ENCODE assay signal across 9 mouse cellular contexts in the genomic region with DNA sequence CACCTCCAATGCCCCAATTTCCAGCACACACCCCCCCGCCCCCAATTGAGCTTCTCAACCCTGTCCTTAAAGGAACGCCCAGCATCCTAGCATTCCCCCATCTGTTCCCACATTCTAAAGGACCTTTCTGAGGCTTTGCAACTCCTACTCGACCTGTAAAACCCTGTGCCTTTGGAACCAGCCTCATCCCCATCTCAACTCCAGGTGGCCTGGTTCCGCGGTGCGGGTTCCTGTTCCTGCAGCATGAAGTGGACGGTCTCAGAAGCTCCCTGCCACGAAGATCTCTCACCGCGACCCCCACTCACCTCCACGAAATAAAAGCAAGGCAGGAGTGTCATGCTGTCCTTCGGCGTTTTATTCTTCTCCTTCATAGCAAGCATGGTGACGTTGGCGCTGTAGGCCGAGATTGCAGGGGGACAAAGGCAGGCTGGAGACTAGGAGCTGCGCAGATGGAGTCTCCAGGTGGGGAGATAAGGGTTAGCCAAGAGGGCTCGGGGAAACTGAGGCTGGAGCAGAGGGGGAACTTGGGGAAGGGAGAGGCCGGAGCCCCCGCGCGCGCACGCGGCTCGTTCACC. TPM values are rescaled to one million over a fixed set of nuclear protein-coding genes. Genes with fewer than 3 reads are reported as not detected.
DNase-seq lines count a peak whose midpoint lies in the region; ATAC-seq and TF ChIP-seq lines count a peak whose summit lies in the region.
"Had no signal": no experiment of that assay in that cellular context is flagged by ENCODE, and none has a peak within 500 bp of the region (broad histone marks: within the 10 kb centered on the region; RNA-seq: fewer than 3 reads in every experiment).

No protein-coding gene starts in this region.

- H3K9ac ChIP-seq in heart, embryonic 14.5 days (ENCODE audit: low read length), result peak overlapping the region; percentile 79
- peak overlapping the region; percentile 40; the same call in 1 of the 2 replicates for H3K9ac ChIP-seq in MEL (ENCODE audit: control insufficient read depth, low read depth, low read length, poor library complexity, severe bottlenecking)
- H3K9ac ChIP-seq in forebrain, embryonic 15.5 days (replicated peaks), result peak overlapping the region; percentile 96
- H3K9ac ChIP-seq in liver, embryonic 16.5 days (ENCODE audit: low read depth, low read length), result peak overlapping the region; percentile 47

- no peaks in the 10 kb centered on the region for H3K79me2 ChIP-seq in MEL (ENCODE audit: control insufficient read depth, insufficient read depth, low read length, poor library complexity)

- H3K4me2 ChIP-seq in heart, embryonic 14.5 days (ENCODE audit: low read length), result peak overlapping the region; percentile 99
- H3K4me2 ChIP-seq in forebrain, embryonic 15.5 days (replicated peaks), result peak overlapping the region; percentile 69
- H3K4me2 ChIP-seq in liver, embryonic 16.5 days (ENCODE audit: low read depth, low read length), result peak overlapping the region; percentile 75

- peaks cover 0 to 7% of the 10 kb centered on the region in 2 experiments; a peak in 3 of 4 replicates for H3K4me1 ChIP-seq in heart, embryonic 14.5 days (ENCODE audit: control insufficient read depth in 2 of 2, insufficient read depth in 2 of 2, low read length in 2 of 2)
- H3K4me1 ChIP-seq in MEL (ENCODE audit: control insufficient read depth in 1 of 2, insufficient read depth in 2 of 2, low read length in 2 of 2), result peaks cover 6 to 16% of the 10 kb centered on the region in 2 experiments; a peak in 3 of 4 replicates
- H3K4me1 ChIP-seq in forebrain, embryonic 15.5 days, result peaks cover 54% of the 10 kb centered on the region
- peaks cover 18% of the 10 kb centered on the region for H3K4me1 ChIP-seq in liver, embryonic 16.5 days (ENCODE audit: control insufficient read depth, low read depth, low read length)

- TF ChIP-seq CTCF in MEL (IDR thresholded peaks at IDR 0.05 in 2 of 3, conservative IDR thresholded peaks at IDR 0.05 in 1 of 3; ENCODE audit: control insufficient read depth in 1 of 3, insufficient read depth in 1 of 3, low read depth in 2 of 3, low read length in 3 of 3, poor library complexity in 1 of 3, severe bottlenecking in 1 of 3), result no peak

- TF ChIP-seq EP300 in MEL (IDR thresholded peaks at IDR 0.05; ENCODE audit: low read depth in 1 of 2, low read length in 2 of 2), result no peak

- H3K9me3 ChIP-seq in heart, embryonic 14.5 days (ENCODE audit: control insufficient read depth, low read length), result no peaks in the 10 kb centered on the region
- no peaks in the 10 kb centered on the region for H3K9me3 ChIP-seq in MEL (replicated peaks; ENCODE audit: insufficient read depth, low read length)
- H3K9me3 ChIP-seq in forebrain, embryonic 15.5 days, result no peaks in the 10 kb centered on the region
- H3K9me3 ChIP-seq in liver, embryonic 16.5 days (replicated peaks; ENCODE audit: control insufficient read depth, low read length), result no peaks in the 10 kb centered on the region

- DNase-seq in heart, adult 9 months (ENCODE audit: low spot score in 2 of 2), result no peak
- DNase-seq in MEL (ENCODE audit: low read depth, low spot score), result no peak
- DNase-seq in spleen, postnatal 14 days (ENCODE audit: low spot score in 2 of 2), result no peak
- DNase-seq in frontal cortex, postnatal 10 days (ENCODE audit: low spot score in 2 of 2), result no peak
- no peak for DNase-seq in adrenal gland, adult 8-10 months

- H3K36me3 ChIP-seq in heart, embryonic 14.5 days (ENCODE audit: control insufficient read depth, insufficient read depth, low read length), result no peaks in the 10 kb centered on the region
- H3K36me3 ChIP-seq in MEL (ENCODE audit: control insufficient read depth in 1 of 2, insufficient read depth in 2 of 2, low read length in 2 of 2), result peaks cover 0 to 9% of the 10 kb centered on the region in 2 experiments; a peak in 2 of 4 replicates
- peaks cover 24% of the 10 kb centered on the region; the same call in 1 of the 2 replicates for H3K36me3 ChIP-seq in forebrain, embryonic 15.5 days
- no peaks in the 10 kb centered on the region for H3K36me3 ChIP-seq in liver, embryonic 16.5 days (ENCODE audit: control insufficient read depth, insufficient read depth)

- TF ChIP-seq POLR2A in MEL (IDR thresholded peaks at IDR 0.05; ENCODE audit: control insufficient read depth in 1 of 2, insufficient read depth in 1 of 2, low read depth in 1 of 2, low read length in 2 of 2, poor library complexity in 1 of 2), result no peak

- ATAC-seq in heart, embryonic 14.5 days (ENCODE audit: insufficient number of reproducible peaks, insufficient read depth, low FRiP score, low read depth), result no peak
- peak; percentile 51 for ATAC-seq in forebrain, embryonic 15.5 days (replicated peaks)
- ATAC-seq in liver, embryonic 16.5 days (ENCODE audit: low read depth), result no peak

- peaks cover 4% of the 10 kb centered on the region; the same call in 1 of the 2 replicates for H3K27me3 ChIP-seq in heart, embryonic 14.5 days (ENCODE audit: control insufficient read depth, insufficient read depth, low read length)
- no peaks in the 10 kb centered on the region for H3K27me3 ChIP-seq in MEL (ENCODE audit: control insufficient read depth in 1 of 2, insufficient read depth in 2 of 2, low read length in 2 of 2)
- no peaks in the 10 kb centered on the region for H3K27me3 ChIP-seq in forebrain, embryonic 15.5 days
- H3K27me3 ChIP-seq in liver, embryonic 16.5 days (ENCODE audit: control insufficient read depth, insufficient read depth, low read depth, low read length), result peaks cover 23% of the 10 kb centered on the region
- H3K27me3 ChIP-seq: Patski had no signal

- TF ChIP-seq RAD21 in MEL (IDR thresholded peaks at IDR 0.05; ENCODE audit: low read depth, low read length), result no peak

- peak overlapping the region; percentile 61 to 63 for H3K4me3 ChIP-seq in heart, embryonic 14.5 days (ENCODE audit: control insufficient read depth in 1 of 2, insufficient read depth in 1 of 2, low read depth in 1 of 2, low read length in 2 of 2)
- H3K4me3 ChIP-seq in MEL (ENCODE audit: control insufficient read depth in 1 of 2, insufficient read depth in 1 of 2, low read depth in 2 of 2, low read length in 2 of 2), result peak overlapping the region; percentile 23 to 31; a peak in 2 of 4 replicates
- H3K4me3 ChIP-seq in forebrain, embryonic 15.5 days, result peak overlapping the region; percentile 87
- peak overlapping the region; percentile 60 for H3K4me3 ChIP-seq in liver, embryonic 16.5 days (ENCODE audit: low read depth, low read length)

- no peak overlapping the region for H3K27ac ChIP-seq in heart, embryonic 14.5 days (replicated peaks in 1 of 2; ENCODE audit: control insufficient read depth in 1 of 2, insufficient read depth in 1 of 2, low read depth in 2 of 2, low read length in 2 of 2)
- H3K27ac ChIP-seq in MEL (ENCODE audit: control insufficient read depth, low read depth, low read length), result no peak overlapping the region
- H3K27ac ChIP-seq in forebrain, embryonic 15.5 days (replicated peaks), result peak overlapping the region; percentile 97
- no peak overlapping the region for H3K27ac ChIP-seq in liver, embryonic 16.5 days (ENCODE audit: low read length)

- WGBS in heart, embryonic 14.5 days, result 4% methylated on average over 26 of the region's 26 CpGs
- WGBS in forebrain, embryonic 15.5 days, result 1% methylated on average over 26 of the region's 26 CpGs
- 2% methylated on average over 26 of the region's 26 CpGs for WGBS in liver, embryonic 16.5 days (ENCODE audit: insufficient replicate concordance)

RNA-seq across cellular contexts. Expression of gene Prtn3, which starts 0.5 kb away (rescaled TPM):
- 1.4 and 2.0 TPM in 2 replicates for polyA plus RNA-seq in heart, embryonic 14.5 days (2014; fragmentation: Nextera tagmentation; extraction: Ambion mirVana)
- total RNA-seq in MEL (2012; rRNA removed), result 9.1 and 11.2 TPM in 2 replicates
- polyA plus RNA-seq in MEL (2012; ENCODE audit: insufficient read depth in 1 of 2, insufficient read length in 2 of 2, low read depth in 1 of 2, low replicate concordance in 2 of 2, missing spikeins in 1 of 2), result 10 to 100 TPM in 1 of 2 experiments, not detected in 1; 31.5 TPM
- 13.5 and 15.0 TPM in 2 replicates for polyA plus RNA-seq in forebrain, embryonic 15.5 days (2015; fragmentation: Nextera tagmentation; extraction: Ambion mirVana)
- 96.8 and 106 TPM in 2 replicates for polyA plus RNA-seq in liver, embryonic 16.5 days (2015; fragmentation: Nextera tagmentation; extraction: Ambion mirVana)
- total RNA-seq in adrenal gland, adult 8-10 months (2022), result under 1 TPM in 1 of 4 experiments, not detected in 3; 0.35 TPM

RNA-seq across cellular contexts. Expression of gene Plppr3, which starts 0.6 kb away (rescaled TPM):
- 6.9 and 9.4 TPM in 2 replicates for polyA plus RNA-seq in heart, embryonic 14.5 days (2014; fragmentation: Nextera tagmentation; extraction: Ambion mirVana)
- total RNA-seq in MEL (2012; rRNA removed), result 0.56 and 0.85 TPM in 2 replicates
- 1 to 10 TPM in 1 of 2 experiments, not detected in 1; 6.2 TPM for polyA plus RNA-seq in MEL (2012; ENCODE audit: insufficient read depth in 1 of 2, insufficient read length in 2 of 2, low read depth in 1 of 2, low replicate concordance in 2 of 2, missing spikeins in 1 of 2)
- 405 and 410 TPM in 2 replicates for polyA plus RNA-seq in forebrain, embryonic 15.5 days (2015; fragmentation: Nextera tagmentation; extraction: Ambion mirVana)
- 4.8 and 5.1 TPM in 2 replicates for polyA plus RNA-seq in liver, embryonic 16.5 days (2015; fragmentation: Nextera tagmentation; extraction: Ambion mirVana)
- 1 to 10 TPM; 1.7 to 4.3 (median 3.0) TPM for total RNA-seq in adrenal gland, adult 8-10 months (2022)

RNA-seq across cellular contexts. Expression of gene Elane, which starts 12.2 kb away (rescaled TPM):
- polyA plus RNA-seq in heart, embryonic 14.5 days (2014; fragmentation: Nextera tagmentation; extraction: Ambion mirVana), result 0.42 TPM in 1 of 2 replicates, not detected in the other
- total RNA-seq in MEL (2012; rRNA removed), result not detected in 2 replicates
- under 1 TPM in 1 of 2 experiments, not detected in 1; 0.07 TPM for polyA plus RNA-seq in MEL (2012; ENCODE audit: insufficient read depth in 1 of 2, insufficient read length in 2 of 2, low read depth in 1 of 2, low replicate concordance in 2 of 2, missing spikeins in 1 of 2)
- 0.19 TPM in 1 of 2 replicates, not detected in the other for polyA plus RNA-seq in forebrain, embryonic 15.5 days (2015; fragmentation: Nextera tagmentation; extraction: Ambion mirVana)
- 204 and 208 TPM in 2 replicates for polyA plus RNA-seq in liver, embryonic 16.5 days (2015; fragmentation: Nextera tagmentation; extraction: Ambion mirVana)
- not detected for total RNA-seq in adrenal gland, adult 8-10 months (2022)
- polyA plus RNA-seq: Patski had no signal

RNA-seq across cellular contexts. Expression of gene Cfd, which starts 16.9 kb away (rescaled TPM):
- not detected in 2 replicates for polyA plus RNA-seq in heart, embryonic 14.5 days (2014; fragmentation: Nextera tagmentation; extraction: Ambion mirVana)
- total RNA-seq in MEL (2012; rRNA removed), result not detected in 2 replicates
- polyA plus RNA-seq in MEL (2012; ENCODE audit: insufficient read depth in 1 of 2, insufficient read length in 2 of 2, low read depth in 1 of 2, low replicate concordance in 2 of 2, missing spikeins in 1 of 2), result under 1 TPM in 1 of 2 experiments, not detected in 1; 0.21 TPM
- not detected in 2 replicates for polyA plus RNA-seq in forebrain, embryonic 15.5 days (2015; fragmentation: Nextera tagmentation; extraction: Ambion mirVana)
- not detected in 2 replicates for polyA plus RNA-seq in liver, embryonic 16.5 days (2015; fragmentation: Nextera tagmentation; extraction: Ambion mirVana)
- total RNA-seq in adrenal gland, adult 8-10 months (2022), result 1,000 to 10,000 TPM in 2 of 4 experiments, 100 to 1,000 TPM in 2; 123 to 1,857 (median 821) TPM
- polyA plus RNA-seq: Patski had no signal

RNA-seq across cellular contexts. Expression of gene Ptbp1, which starts 19.6 kb away (rescaled TPM):
- 62.7 and 78.9 TPM in 2 replicates for polyA plus RNA-seq in heart, embryonic 14.5 days (2014; fragmentation: Nextera tagmentation; extraction: Ambion mirVana)
- 301 and 316 TPM in 2 replicates for total RNA-seq in MEL (2012; rRNA removed)
- 100 to 1,000 TPM; 329 to 837 TPM for polyA plus RNA-seq in MEL (2012; ENCODE audit: insufficient read depth in 1 of 2, insufficient read length in 2 of 2, low read depth in 1 of 2, low replicate concordance in 2 of 2, missing spikeins in 1 of 2)
- polyA plus RNA-seq in forebrain, embryonic 15.5 days (2015; fragmentation: Nextera tagmentation; extraction: Ambion mirVana), result 108 and 120 TPM in 2 replicates
- 112 and 124 TPM in 2 replicates for polyA plus RNA-seq in liver, embryonic 16.5 days (2015; fragmentation: Nextera tagmentation; extraction: Ambion mirVana)
- total RNA-seq in adrenal gland, adult 8-10 months (2022), result 100 to 1,000 TPM; 249 to 275 (median 255) TPM

Comparison
In these comparisons a context has a peak if more than half of its experiments do, and no peak if none do; other contexts are left out.
1. H3K4me3 ChIP-seq: peak in every context shown above with its lines; median percentile 87 in forebrain, embryonic 15.5 days; 62 in heart, embryonic 14.5 days; 60 in liver, embryonic 16.5 days; 27 in MEL.
2. H3K9ac ChIP-seq: peak in every context shown above with its lines; median percentile 96 in forebrain, embryonic 15.5 days; 79 in heart, embryonic 14.5 days; 47 in liver, embryonic 16.5 days; 40 in MEL.
3. RNA of gene Plppr3, which starts 0.6 kb away (polyA plus RNA-seq): 405 to 410 TPM in forebrain, embryonic 15.5 days; 6.9 to 9.4 TPM in heart, embryonic 14.5 days, 6.2 TPM in MEL and 4.8 to 5.1 TPM in liver, embryonic 16.5 days; every median in the first group is over 10 times any median in the second.
4. RNA of gene Elane, which starts 12.2 kb away (polyA plus RNA-seq): 204 to 208 TPM in liver, embryonic 16.5 days; 0.42 TPM in heart, embryonic 14.5 days, 0.07 TPM in MEL and 0.19 TPM in forebrain, embryonic 15.5 days; every median in the first group is over 100 times any median in the second.
5. Peak in every context shown above with its lines, with median percentiles within 50 percentile points of each other: H3K4me2 ChIP-seq.